Mouse (Mus musculus) MEL (cell line): Measurements from ENCODE around the gene Ell. TPM values are rescaled to one million over a fixed set of nuclear protein-coding genes. Genes with fewer than 3 reads are reported as not detected.

ENCODE experiments used
- DNase-seq: peaks from one replicate; pipeline ENCODE4 v3.0.0; 2011; ENCODE audit warnings: low read depth, low spot score
- H3K27ac ChIP-seq: 2 replicates; pipeline ENCODE4 v1.5.1; 2012; ENCODE audit warnings: low read depth, mild to moderate bottlenecking, control low read depth, low read length, moderate library complexity; ENCODE audit not compliant: control insufficient read depth
- H3K27me3 ChIP-seq, 2 experiments: fragments of 150-350 bp in 1 of 2; sonication (generic) in 1 of 2; 2 replicates each; pipeline ENCODE4 v1.6.1; 2012; ENCODE audit warnings: low read length in 2 of 2, mild to moderate bottlenecking in 2 of 2, improper control_type of control experiment in 1 of 2, moderate library complexity in 1 of 2; ENCODE audit not compliant: insufficient read depth in 2 of 2, control insufficient read depth in 1 of 2
- H3K36me3 ChIP-seq, 2 experiments: 2 replicates each; pipeline ENCODE4 v1.6.1; 2012 to 2014; ENCODE audit warnings: low read length in 2 of 2, improper control_type of control experiment in 1 of 2, inconsistent platforms in 1 of 2, mild to moderate bottlenecking in 1 of 2; ENCODE audit not compliant: insufficient read depth in 2 of 2, control insufficient read depth in 1 of 2
- H3K4me1 ChIP-seq, 2 experiments: fragments of 150-350 bp in 1 of 2; sonication (generic) in 1 of 2; 2 replicates each; pipeline ENCODE4 v1.6.1; 2012; ENCODE audit warnings: low read length in 2 of 2, improper control_type of control experiment in 1 of 2, mild to moderate bottlenecking in 1 of 2; ENCODE audit not compliant: insufficient read depth in 2 of 2, control insufficient read depth in 1 of 2
- H3K4me3 ChIP-seq, 2 experiments: fragments of 150-350 bp in 1 of 2; sonication (generic) in 1 of 2; 2 replicates each; pipeline ENCODE4 v1.5.1; 2012; ENCODE audit warnings: low read depth in 2 of 2, low read length in 2 of 2, mild to moderate bottlenecking in 2 of 2, moderate library complexity in 2 of 2, control low read depth in 1 of 2, improper control_type of control experiment in 1 of 2; ENCODE audit not compliant: control insufficient read depth in 1 of 2, insufficient read depth in 1 of 2
- H3K79me2 ChIP-seq: 2 replicates; pipeline ENCODE4 v1.6.1; 2012; ENCODE audit warnings: mild to moderate bottlenecking, low read length, moderate library complexity; ENCODE audit not compliant: control insufficient read depth, poor library complexity, insufficient read depth
- H3K9ac ChIP-seq: 2 replicates; pipeline ENCODE4 v1.6.1; 2012; ENCODE audit warnings: low read depth, mild to moderate bottlenecking, control low read depth, low read length, moderate library complexity; ENCODE audit not compliant: control insufficient read depth, poor library complexity, severe bottlenecking
- H3K9me3 ChIP-seq: fragments of 150-350 bp; sonication (generic); replicated peaks from 2 replicates; pipeline ENCODE4 v1.6.1; 2012; ENCODE audit warnings: mild to moderate bottlenecking, low read length, improper control_type of control experiment, moderate library complexity; ENCODE audit not compliant: insufficient read depth
- CHD2 ChIP-seq: IDR thresholded peaks from 2 replicates; pipeline ENCODE4 v1.6.1; 2011; ENCODE audit warnings: low read length, improper control_type of control experiment
- E2F4 ChIP-seq: IDR thresholded peaks from 2 replicates; pipeline ENCODE4 v1.6.1; 2011; ENCODE audit warnings: low read depth, low read length, improper control_type of control experiment, borderline replicate concordance
- ELF1 ChIP-seq: IDR thresholded peaks from 2 replicates; pipeline ENCODE4 v1.6.1; 2014; ENCODE audit warnings: low read depth, mild to moderate bottlenecking, inconsistent platforms, low read length, improper control_type of control experiment, moderate library complexity
- ETS1 ChIP-seq: IDR thresholded peaks from 2 replicates; pipeline ENCODE4 v1.6.1; 2012; ENCODE audit warnings: low read depth, mild to moderate bottlenecking, inconsistent platforms, low read length, improper control_type of control experiment, moderate library complexity
- GABPA ChIP-seq: IDR thresholded peaks from 2 replicates; pipeline ENCODE4 v1.6.1; 2012; ENCODE audit warnings: low read depth, mild to moderate bottlenecking, inconsistent platforms, low read length, improper control_type of control experiment, moderate library complexity
- GATA1 ChIP-seq: IDR thresholded peaks from 2 replicates; pipeline ENCODE4 v1.6.1; 2011; ENCODE audit warnings: low read depth, low read length, improper control_type of control experiment
- HCFC1 ChIP-seq: IDR thresholded peaks from 2 replicates; pipeline ENCODE4 v1.6.1; 2012; ENCODE audit warnings: low read depth, mild to moderate bottlenecking, inconsistent platforms, low read length, improper control_type of control experiment, moderate library complexity
- KAT2A ChIP-seq: conservative IDR thresholded peaks from 2 replicates; pipeline ENCODE4 v1.6.1; 2012; ENCODE audit warnings: low read depth, low read length, improper control_type of control experiment, inconsistent platforms
- MAFK ChIP-seq: IDR thresholded peaks from 2 replicates; pipeline ENCODE4 v1.6.1; 2011; ENCODE audit warnings: low read depth, mild to moderate bottlenecking, low read length, improper control_type of control experiment, borderline replicate concordance
- MAZ ChIP-seq: IDR thresholded peaks from 2 replicates; pipeline ENCODE4 v1.6.1; 2012; ENCODE audit warnings: low read depth, mild to moderate bottlenecking, inconsistent platforms, low read length, improper control_type of control experiment
- MEF2A ChIP-seq: IDR thresholded peaks from 2 replicates; pipeline ENCODE4 v1.6.1; 2014; ENCODE audit warnings: low read depth, mild to moderate bottlenecking, inconsistent platforms, low read length, improper control_type of control experiment; ENCODE audit not compliant: poor library complexity, insufficient replicate concordance, severe bottlenecking; ENCODE audit errors: extremely low read depth
- NELFE ChIP-seq: IDR thresholded peaks from 2 replicates; pipeline ENCODE4 v1.6.1; 2011; ENCODE audit warnings: low read depth, low read length, improper control_type of control experiment
- POLR2A ChIP-seq, 2 experiments: IDR thresholded peaks; 2 replicates each; pipeline ENCODE4 v1.6.1; 2011 to 2012; ENCODE audit warnings: low read length in 2 of 2, mild to moderate bottlenecking in 2 of 2, control low read depth in 1 of 2, improper control_type of control experiment in 1 of 2, low read depth in 1 of 2, moderate library complexity in 1 of 2; ENCODE audit not compliant: control insufficient read depth in 1 of 2, insufficient read depth in 1 of 2, poor library complexity in 1 of 2
- POLR2AphosphoS2 ChIP-seq: IDR thresholded peaks from 2 replicates; pipeline ENCODE4 v1.6.1; 2011; ENCODE audit warnings: low read length, improper control_type of control experiment
- RAD21 ChIP-seq: IDR thresholded peaks from 2 replicates; pipeline ENCODE4 v1.6.1; 2011; ENCODE audit warnings: mild to moderate bottlenecking, low read depth, low read length, improper control_type of control experiment
- RCOR1 ChIP-seq: IDR thresholded peaks from 2 replicates; pipeline ENCODE4 v1.6.1; 2012; ENCODE audit warnings: low read depth, mild to moderate bottlenecking, inconsistent platforms, low read length, improper control_type of control experiment
- SIN3A ChIP-seq: IDR thresholded peaks from 2 replicates; pipeline ENCODE4 v1.6.1; 2012; ENCODE audit warnings: low read length, improper control_type of control experiment, inconsistent platforms
- TAL1 ChIP-seq: IDR thresholded peaks from 2 replicates; pipeline ENCODE4 v1.6.1; 2012; ENCODE audit warnings: mild to moderate bottlenecking, inconsistent platforms, low read length, moderate library complexity, mixed read lengths
- USF1 ChIP-seq: IDR thresholded peaks from 2 replicates; pipeline ENCODE4 v1.6.1; 2014; ENCODE audit warnings: low read depth, mild to moderate bottlenecking, inconsistent platforms, low read length, improper control_type of control experiment, moderate library complexity
- ZMIZ1 ChIP-seq: IDR thresholded peaks from 2 replicates; pipeline ENCODE4 v1.6.1; 2012; ENCODE audit warnings: low read depth, mild to moderate bottlenecking, inconsistent platforms, low read length, improper control_type of control experiment, moderate library complexity
- polyA plus RNA-seq, 2 experiments: library from polyadenylated mRNA; stranded (reverse) in 1 of 2; unstranded in 1 of 2; fragments of >175 nt in 1 of 2; fragments of >200 nt in 1 of 2; gene quantifications; 2 replicates each; pipeline versions ENCODE4 v1.2.1 to v1.2.4; 2012; ENCODE audit warnings: low replicate concordance in 2 of 2, low read depth in 1 of 2; ENCODE audit not compliant: insufficient read length in 2 of 2, insufficient read depth in 1 of 2, missing spikeins in 1 of 2
- total RNA-seq: library from RNA; depleted of rRNA; stranded (reverse); fragments of 300-350 nt; gene quantifications from 2 replicates; pipeline ENCODE4 v1.2.3, GENCODE M21; 2012

Gene Ell
- total and polyA plus RNA-seq, 3 experiments = 12.4 to 25.9 TPM; not detected in 1

GRCm38 (mm10) chr8:70615281-70615680, 76.0 kb downstream of the Ell start:
- H3K27me3 ChIP-seq = no peaks in the 10 kb centered on the region
- peaks cover 0 to 15% of the 10 kb centered on the region in 2 experiments; a peak in 2 of 4 replicates for H3K36me3 ChIP-seq
- no peak overlapping the region for H3K27ac ChIP-seq
- TF ChIP-seq KAT2A (no peak), POLR2A (IDR thresholded peaks at IDR 0.05; ENCODE audit: control insufficient read depth in 1 of 2, insufficient read depth in 1 of 2, low read depth in 1 of 2, low read length in 2 of 2, poor library complexity in 1 of 2) (no peak), ELF1 (no peak), E2F4 (no peak), MAFK (no peak), GABPA (no peak), TAL1 (no peak)
- TF ChIP-seq, all 39 proteins: peak for 0
- Histone ChIP-seq H3K4me3 (no peak overlapping the region), H3K4me1 (peaks cover 2 to 32% of the 10 kb centered on the region in 2 experiments), H3K79me2 (peaks cover 4% of the 10 kb centered on the region; the same call in 1 of the 2 replicates), H3K9ac (no peak overlapping the region), H3K9me3 (no peaks in the 10 kb centered on the region)
- DNase-seq = no peak

GRCm38 (mm10) chr8:70615894-70616293, 76.6 kb downstream of the Ell start, which contains the start of gene Lrrc25:
TSS of gene Lrrc25 (plus strand) at chr8:70616155.
- peaks cover 0 to 15% of the 10 kb centered on the region in 2 experiments; a peak in 2 of 4 replicates for H3K36me3 ChIP-seq
- no peak within 1 kb of the TSS for H3K4me3 ChIP-seq
- peak within 1 kb of the TSS; percentile 38; the same call in 1 of the 2 replicates for H3K27ac ChIP-seq
- H3K9me3 ChIP-seq = no peaks in the 10 kb centered on the region
- TF ChIP-seq ZMIZ1 (no peak), POLR2AphosphoS2 (no peak), USF1 (no peak), POLR2A (IDR thresholded peaks at IDR 0.05; ENCODE audit: control insufficient read depth in 1 of 2, insufficient read depth in 1 of 2, low read depth in 1 of 2, low read length in 2 of 2, poor library complexity in 1 of 2) (peak in 1 of 2 experiments; percentile 26; a peak in 1 of 4 replicates), SIN3A (peak; percentile 32; the same call in 1 of the 2 replicates), GATA1 (0 out of 2 replicates have a peak, but pooled peaks have one; percentile 5), HCFC1 (0 out of 2 replicates have a peak, but pooled peaks have one; percentile 28), MAZ (0 out of 2 replicates have a peak, but pooled peaks have one; percentile 21), RCOR1 (no peak), RAD21 (no peak), CHD2 (no peak), TAL1 (0 out of 2 replicates have a peak, but pooled peaks have one; percentile 5), NELFE (no peak), MEF2A (no peak), ETS1 (peak; percentile 55)
- H3K9ac ChIP-seq = peak within 1 kb of the TSS; percentile 46
- peaks cover 2 to 28% of the 10 kb centered on the region in 2 experiments for H3K4me1 ChIP-seq
- DNase-seq = peak; percentile 76
- no peaks in the 10 kb centered on the region for H3K27me3 ChIP-seq
- H3K79me2 ChIP-seq = peaks cover 4% of the 10 kb centered on the region; the same call in 1 of the 2 replicates
